Mouse (Mus musculus) CH12.LX (cell line): ENCODE measurements around the gene Nfatc2. TPM values are rescaled to one million over a fixed set of nuclear protein-coding genes. Genes with fewer than 3 reads are reported as not detected.

Source experiments
- DNase-seq: peaks from one replicate; pipeline ENCODE4 v3.0.0-alpha.2; 2013; ENCODE audit errors: extremely low read depth
- H3K27ac ChIP-seq: 2 replicates; pipeline ENCODE4 v1.5.1; 2012; ENCODE audit warnings: low read depth, mild to moderate bottlenecking, control low read depth, moderate library complexity; ENCODE audit not compliant: insufficient read depth
- H3K27me3 ChIP-seq: replicated peaks from 2 replicates; pipeline ENCODE3; 2012; ENCODE audit warnings: inconsistent platforms
- H3K36me3 ChIP-seq, 2 experiments: replicated peaks in 1 of 2; 2 replicates each; pipeline versions ENCODE3 to v1.6.1; 2012; ENCODE audit warnings: inconsistent platforms in 1 of 2, low read length in 1 of 2, mild to moderate bottlenecking in 1 of 2, mixed read lengths in 1 of 2, moderate library complexity in 1 of 2; ENCODE audit not compliant: control insufficient read depth in 1 of 2, insufficient read depth in 1 of 2
- H3K4me1 ChIP-seq, 2 experiments: 2 replicates each; pipeline ENCODE4 v1.6.1; 2012; ENCODE audit warnings: inconsistent platforms in 1 of 2, moderate library complexity in 1 of 2; ENCODE audit not compliant: insufficient read depth in 2 of 2, control insufficient read depth in 1 of 2
- H3K4me2 ChIP-seq: 2 replicates; pipeline ENCODE4 v1.6.1; 2012; ENCODE audit warnings: low read depth, mild to moderate bottlenecking, control low read depth; ENCODE audit not compliant: poor library complexity, insufficient read depth, severe bottlenecking
- H3K4me3 ChIP-seq, 3 experiments: fragments of 150-350 bp in 1 of 3; sonication (generic) in 1 of 3; replicated peaks in 1 of 3; 2 replicates each; pipeline versions ENCODE3 to v1.5.1; 2011 to 2012; ENCODE audit warnings: low read depth in 2 of 3, low read length in 2 of 3, mild to moderate bottlenecking in 2 of 3, moderate library complexity in 2 of 3, control low read depth in 1 of 3, improper control_type of control experiment in 1 of 3, inconsistent platforms in 1 of 3, mixed read lengths in 1 of 3; ENCODE audit not compliant: poor library complexity in 1 of 3
- H3K79me2 ChIP-seq: replicated peaks from 2 replicates; pipeline ENCODE4 v1.6.1; 2012; ENCODE audit warnings: mild to moderate bottlenecking, moderate library complexity; ENCODE audit not compliant: control insufficient read depth, poor library complexity, insufficient read depth, severe bottlenecking; ENCODE audit errors: extremely low read depth
- H3K9ac ChIP-seq: 2 replicates; pipeline ENCODE4 v1.6.1; 2012; ENCODE audit warnings: low read depth, mild to moderate bottlenecking, control low read depth, moderate library complexity; ENCODE audit not compliant: insufficient read depth
- H3K9me3 ChIP-seq: replicated peaks from 2 replicates; pipeline ENCODE3; 2012; ENCODE audit warnings: low read length, inconsistent platforms, mixed read lengths
- CHD1 ChIP-seq: IDR thresholded peaks from 2 replicates; pipeline ENCODE4 v1.6.1; 2012; ENCODE audit warnings: low read depth, low read length, improper control_type of control experiment, inconsistent platforms
- CTCF ChIP-seq, 2 experiments: IDR thresholded peaks in 1 of 2; conservative IDR thresholded peaks in 1 of 2; 2 replicates each; pipeline ENCODE4 v1.5.1; 2011 to 2012; ENCODE audit warnings: low read depth in 2 of 2, low read length in 2 of 2, improper control_type of control experiment in 1 of 2, inconsistent platforms in 1 of 2, mild to moderate bottlenecking in 1 of 2, moderate library complexity in 1 of 2
- ELF1 ChIP-seq: IDR thresholded peaks from 2 replicates; pipeline ENCODE4 v1.6.1; 2014; ENCODE audit warnings: low read depth, mild to moderate bottlenecking, inconsistent platforms, low read length, improper control_type of control experiment
- EP300 ChIP-seq: IDR thresholded peaks from 2 replicates; pipeline ENCODE4 v1.6.1; 2011; ENCODE audit warnings: low read length, improper control_type of control experiment
- GABPA ChIP-seq: IDR thresholded peaks from 2 replicates; pipeline ENCODE4 v1.6.1; 2012; ENCODE audit warnings: low read depth, low read length, improper control_type of control experiment, inconsistent platforms; ENCODE audit not compliant: insufficient replicate concordance
- JUND ChIP-seq: conservative IDR thresholded peaks from 2 replicates; pipeline ENCODE4 v1.6.1; 2011; ENCODE audit warnings: low read depth, low read length, improper control_type of control experiment
- MAFK ChIP-seq: IDR thresholded peaks from 2 replicates; pipeline ENCODE4 v1.6.1; 2011; ENCODE audit warnings: low read length, improper control_type of control experiment; ENCODE audit not compliant: insufficient replicate concordance
- MAX ChIP-seq: IDR thresholded peaks from 2 replicates; pipeline ENCODE4 v1.6.1; 2011; ENCODE audit warnings: low read length, improper control_type of control experiment
- MAZ ChIP-seq: IDR thresholded peaks from 2 replicates; pipeline ENCODE4 v1.6.1; 2012; ENCODE audit warnings: low read depth, mild to moderate bottlenecking, inconsistent platforms, low read length, improper control_type of control experiment, moderate library complexity
- MXI1 ChIP-seq: IDR thresholded peaks from 2 replicates; pipeline ENCODE4 v1.6.1; 2011; ENCODE audit warnings: mild to moderate bottlenecking, low read depth, low read length, improper control_type of control experiment
- NELFE ChIP-seq: IDR thresholded peaks from 2 replicates; pipeline ENCODE4 v1.6.1; 2011; ENCODE audit warnings: low read depth, low read length, improper control_type of control experiment
- NRF1 ChIP-seq: IDR thresholded peaks from 2 replicates; pipeline ENCODE4 v1.6.1; 2014; ENCODE audit warnings: low read depth, mild to moderate bottlenecking, inconsistent platforms, low read length, improper control_type of control experiment, moderate library complexity
- PAX5 ChIP-seq: IDR thresholded peaks from 2 replicates; pipeline ENCODE4 v1.6.1; 2012; ENCODE audit warnings: low read length, inconsistent platforms, mixed read lengths
- RCOR1 ChIP-seq: conservative IDR thresholded peaks from 2 replicates; pipeline ENCODE4 v1.6.1; 2012; ENCODE audit warnings: low read depth, mild to moderate bottlenecking, inconsistent platforms, low read length, improper control_type of control experiment
- SIN3A ChIP-seq: IDR thresholded peaks from 2 replicates; pipeline ENCODE4 v1.6.1; 2012; ENCODE audit warnings: low read length, improper control_type of control experiment, inconsistent platforms
- SMC3 ChIP-seq: IDR thresholded peaks from 2 replicates; pipeline ENCODE4 v1.6.1; 2011; ENCODE audit warnings: low read depth, low read length, improper control_type of control experiment
- TCF12 ChIP-seq: IDR thresholded peaks from 2 replicates; pipeline ENCODE4 v1.6.1; 2014; ENCODE audit warnings: low read depth, mild to moderate bottlenecking, inconsistent platforms, low read length, improper control_type of control experiment
- USF2 ChIP-seq: conservative IDR thresholded peaks from 2 replicates; pipeline ENCODE4 v1.6.1; 2011; ENCODE audit warnings: low read depth, low read length, improper control_type of control experiment
- ZKSCAN1 ChIP-seq: IDR thresholded peaks from 2 replicates; pipeline ENCODE4 v1.6.1; 2012; ENCODE audit warnings: low read depth, inconsistent platforms, low read length, improper control_type of control experiment, borderline replicate concordance
- ZMIZ1 ChIP-seq: IDR thresholded peaks from 2 replicates; pipeline ENCODE4 v1.6.1; 2012; ENCODE audit warnings: low read depth, mild to moderate bottlenecking, inconsistent platforms, low read length, improper control_type of control experiment
- ZNF384 ChIP-seq: IDR thresholded peaks from 2 replicates; pipeline ENCODE4 v1.6.1; 2012; ENCODE audit warnings: low read depth, low read length, improper control_type of control experiment, inconsistent platforms
- dilution Hi-C: fragments of 300-500 bp; cut with MboI; formaldehyde crosslinking; loops from 2 replicates; pipeline ENCODE4 v1.14.3; 2020; ENCODE audit warnings: low sequenced_read_pairs; ENCODE audit not compliant: extremely low pct_unique_long_range_greater_than_20kb, extremely low pct_ligation_motif_present
- in situ Hi-C: fragments of 300-500 bp; cut with MboI; formaldehyde crosslinking; loops from 3 replicates; pipeline ENCODE4 v1.14.3; 2019; ENCODE audit warnings: low sequenced_read_pairs, low pct_ligation_motif_present, low pct_unique_long_range_greater_than_20kb, mixed read lengths
- polyA plus RNA-seq: library from polyadenylated mRNA; unstranded; fragments of >175 nt; gene quantifications from 2 replicates; pipeline ENCODE4 v1.2.1, GENCODE M21; 2012; ENCODE audit warnings: low read depth; ENCODE audit not compliant: insufficient read length
- total RNA-seq, 2 experiments: library from RNA; depleted of rRNA; stranded (reverse); fragments of 300-350 nt in 1 of 2; fragments of >200 nt in 1 of 2; gene quantifications; 2 replicates each; pipeline ENCODE4 v1.2.3; 2012 to 2014

Nfatc2 gene
- total and polyA plus RNA-seq, 3 experiments: 1.8 to 4.8 (median 3.6) TPM

- in situ Hi-C loops (no loop called here), dilution Hi-C loops (no loop called here)
- TF ChIP-seq RCOR1: no peak
- TF ChIP-seq TCF12: no peak
- TF ChIP-seq CHD1: no peak
- no peak for TF ChIP-seq ZNF384
- TF ChIP-seq MAFK: no peak
- no peak for TF ChIP-seq MAX
- TF ChIP-seq NRF1: no peak
- TF ChIP-seq EP300: no peak
- Histone ChIP-seq H3K79me2 (no peaks in the 10 kb centered on the region), H3K9ac (no peak overlapping the region), H3K4me1 (peaks cover 35 to 46% of the 10 kb centered on the region in 2 experiments), H3K4me3 (no peak overlapping the region), H3K27ac (no peak overlapping the region), H3K9me3 (no peaks in the 10 kb centered on the region), H3K4me2 (no peak overlapping the region), H3K27me3 (no peaks in the 10 kb centered on the region), H3K36me3 (peaks cover 0 to 62% of the 10 kb centered on the region in 2 experiments)
- DNase-seq: no peak
These were observed 55.4 kb downstream of the Nfatc2 start for GRCm38 (mm10) chr2:168545901-168546557.

GRCm38 (mm10) chr2:168544102-168544501, 57.4 kb downstream of the Nfatc2 start:
- H3K4me3 ChIP-seq: no peak overlapping the region
- no peak for DNase-seq
- in situ Hi-C loops: loop anchor here (5.0 kb wide), 1 partner anchor 38 kb away; no protein-coding TSS in a partner anchor

More at GRCm38 (mm10) chr2:168544102-168544501, 57.4 kb downstream of the Nfatc2 start:
- no peaks in the 10 kb centered on the region for H3K27me3 ChIP-seq
- no peak overlapping the region for H3K9ac ChIP-seq
- no peaks in the 10 kb centered on the region for H3K9me3 ChIP-seq
- dilution Hi-C loops: no loop called here
- peaks cover 0 to 48% of the 10 kb centered on the region in 2 experiments for H3K36me3 ChIP-seq
- H3K4me2 ChIP-seq: no peak overlapping the region
- no peak for TF ChIP-seq ELF1
- no peak for TF ChIP-seq SIN3A
- TF ChIP-seq USF2: no peak
- TF ChIP-seq ZKSCAN1: no peak
- TF ChIP-seq SMC3: no peak
- TF ChIP-seq GABPA: no peak
- no peak for TF ChIP-seq TCF12
- no peak for TF ChIP-seq NELFE
- no peak for TF ChIP-seq NRF1
- no peak for TF ChIP-seq PAX5
- no peak for TF ChIP-seq MXI1
- no peak for TF ChIP-seq JUND
- no peak for TF ChIP-seq ZMIZ1
- no peak for TF ChIP-seq MAZ
- no peak for TF ChIP-seq MAX
- TF ChIP-seq CTCF (conservative IDR thresholded peaks at IDR 0.05 in 1 of 2, IDR thresholded peaks at IDR 0.05 in 1 of 2; ENCODE audit: low read depth in 2 of 2, low read length in 2 of 2): no peak
- TF ChIP-seq, all 38 proteins: peak for 0
- Histone ChIP-seq H3K79me2 (no peaks in the 10 kb centered on the region), H3K27ac (no peak overlapping the region), H3K4me1 (peaks cover 46 to 61% of the 10 kb centered on the region in 2 experiments)
